Mouse (Mus musculus) layer of hippocampus, adult 11-12 months (tissue): Measurements from ENCODE around the gene Med19.
"Not testable (repeated sequence)": the region's sequence is repeated elsewhere in the genome, so short reads cannot be mapped to it uniquely, and the experiment has no call there.

ENCODE experiments used
- DNase-seq: peaks from one replicate; pipeline ENCODE4 v3.0.0; 2022; ENCODE audit warnings: low spot score

The Med19 gene

DNA sequence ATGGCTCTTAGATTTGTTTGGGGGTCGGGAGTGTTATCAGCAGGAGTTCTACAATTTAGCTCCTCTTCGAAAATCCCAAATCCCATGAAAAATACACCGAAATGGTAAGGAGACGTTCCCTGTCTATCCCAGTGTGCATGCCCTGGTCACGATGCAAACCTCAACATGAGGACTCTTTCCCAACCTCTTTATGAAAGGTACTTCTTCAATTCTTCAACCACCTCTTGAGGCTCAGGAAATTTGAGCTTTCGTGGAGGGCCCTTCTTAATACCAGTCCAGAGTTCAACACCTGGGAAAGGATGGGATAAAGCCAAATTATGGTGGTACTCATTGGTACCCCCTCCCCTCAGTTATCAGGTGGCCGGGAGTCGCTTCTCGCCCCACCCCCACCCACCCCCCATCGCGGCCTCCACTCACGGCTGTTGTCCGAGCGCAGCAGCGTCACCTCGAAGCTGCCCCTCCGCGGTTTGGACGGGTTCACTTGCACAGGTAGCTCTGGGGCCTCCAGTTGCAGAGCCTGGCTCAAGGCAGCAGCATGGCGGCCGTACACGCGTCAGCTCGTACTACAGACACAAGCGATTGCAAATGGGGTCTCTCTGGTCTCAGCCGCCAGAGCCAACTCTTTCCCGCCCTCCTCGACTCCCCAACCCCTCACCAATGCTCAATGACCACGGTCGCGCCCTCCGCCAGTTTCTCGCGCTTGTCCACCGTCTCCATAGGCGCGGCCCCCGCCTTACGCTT, 8.2 kb upstream of the Med19 start:
- DNase-seq: no peak

DNA sequence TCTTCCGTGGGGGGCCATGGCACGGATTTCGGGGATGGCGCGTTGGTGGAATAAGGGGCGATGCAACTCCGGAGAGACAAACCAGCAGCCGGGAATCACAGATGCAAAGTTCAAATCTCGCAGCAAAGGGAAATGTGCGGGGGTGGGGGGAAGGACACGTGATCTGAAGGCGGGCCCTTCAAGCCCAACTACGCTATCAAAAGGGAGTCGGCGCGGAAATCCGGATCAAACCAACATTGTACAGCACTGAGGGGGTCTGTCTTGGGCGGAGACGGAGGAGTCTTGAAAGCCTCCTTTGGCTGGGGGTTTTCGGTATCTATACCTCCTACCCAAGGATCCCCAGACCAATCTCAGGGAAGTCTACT, 7.7 kb upstream of the Med19 start, which contains the start of gene Selenoh:
Gene Selenoh, minus strand, starts transcription at position 202 of the 365 bp plus-strand sequence.
- DNase-seq: peak; percentile 86

DNA sequence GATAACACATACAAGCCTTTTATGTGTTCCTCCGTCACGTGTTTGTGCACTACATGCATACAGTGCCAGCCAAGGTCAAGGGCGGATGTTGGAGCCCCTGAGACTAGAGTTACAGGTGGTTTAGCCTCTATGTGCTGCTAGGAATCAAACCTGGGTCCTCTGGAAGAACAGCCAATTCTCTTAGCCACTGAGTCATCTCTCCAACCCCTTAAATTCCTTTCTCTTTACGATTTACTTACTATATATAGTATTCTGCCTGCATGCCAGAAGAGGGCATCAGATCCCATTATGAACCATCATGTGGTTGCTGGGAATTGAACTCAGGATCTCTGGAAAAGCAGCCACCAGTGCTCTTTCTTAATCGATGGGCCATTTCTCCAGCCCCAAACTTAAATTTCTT, 6.7 kb upstream of the Med19 start:
- not testable (repeated sequence) for DNase-seq

DNA sequence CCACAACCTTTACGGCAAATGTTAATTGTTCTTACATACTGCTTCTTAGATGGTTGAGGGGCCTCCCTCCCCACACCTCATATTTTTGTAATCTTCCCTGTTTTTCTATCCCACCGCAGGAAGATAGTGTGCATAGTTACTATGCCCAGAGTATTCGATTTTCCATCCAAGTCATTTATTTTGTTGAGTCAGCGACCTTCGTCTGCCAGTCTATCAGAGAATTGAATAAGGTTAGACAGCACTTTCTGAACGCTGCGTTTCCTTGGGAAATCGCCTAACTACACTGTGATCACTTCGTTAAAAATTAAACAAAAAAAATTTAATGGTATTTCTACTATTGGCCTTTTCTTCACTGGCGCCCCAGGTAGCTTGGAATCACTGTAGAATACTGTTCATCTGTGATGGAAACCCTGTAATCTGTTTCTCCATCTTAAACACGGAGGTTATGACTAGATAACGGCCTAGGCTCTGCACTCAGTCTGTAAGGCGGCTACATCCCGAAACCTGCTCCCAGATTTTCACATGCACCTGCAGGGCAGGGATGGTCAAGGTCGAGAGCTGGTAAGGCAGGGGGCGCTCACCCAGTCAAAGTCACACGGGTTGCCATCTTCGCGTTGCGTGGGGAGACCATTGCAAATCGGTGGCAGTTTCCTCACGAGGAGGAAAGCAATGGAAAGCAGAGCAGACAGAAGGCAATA, 783 bp upstream of the Med19 start:
- no peak for DNase-seq

DNA sequence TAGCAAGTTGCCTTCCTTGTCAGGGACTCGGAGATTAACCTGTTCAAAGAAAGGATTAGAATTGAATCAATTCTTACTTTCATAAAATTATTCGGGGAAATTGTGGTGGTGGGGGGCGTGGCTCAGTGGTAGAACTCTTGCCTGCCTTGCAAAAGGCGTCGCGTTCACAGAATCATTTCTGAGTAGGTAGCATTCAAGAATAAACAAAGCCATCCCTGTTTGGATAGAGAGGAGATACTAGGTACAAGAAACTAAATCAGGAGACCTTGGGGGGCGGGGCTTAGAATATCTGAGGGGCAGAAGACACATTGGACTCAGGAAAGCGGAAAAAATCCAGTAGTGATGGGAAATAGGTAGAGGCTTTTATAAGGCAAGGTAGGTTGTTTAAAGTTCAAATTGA, 814 bp downstream of the Med19 start, which contains the start of gene Tmx2:
Gene Tmx2, minus strand, starts transcription at position 125 of the 400 bp plus-strand sequence.
- DNase-seq: no peak

DNA sequence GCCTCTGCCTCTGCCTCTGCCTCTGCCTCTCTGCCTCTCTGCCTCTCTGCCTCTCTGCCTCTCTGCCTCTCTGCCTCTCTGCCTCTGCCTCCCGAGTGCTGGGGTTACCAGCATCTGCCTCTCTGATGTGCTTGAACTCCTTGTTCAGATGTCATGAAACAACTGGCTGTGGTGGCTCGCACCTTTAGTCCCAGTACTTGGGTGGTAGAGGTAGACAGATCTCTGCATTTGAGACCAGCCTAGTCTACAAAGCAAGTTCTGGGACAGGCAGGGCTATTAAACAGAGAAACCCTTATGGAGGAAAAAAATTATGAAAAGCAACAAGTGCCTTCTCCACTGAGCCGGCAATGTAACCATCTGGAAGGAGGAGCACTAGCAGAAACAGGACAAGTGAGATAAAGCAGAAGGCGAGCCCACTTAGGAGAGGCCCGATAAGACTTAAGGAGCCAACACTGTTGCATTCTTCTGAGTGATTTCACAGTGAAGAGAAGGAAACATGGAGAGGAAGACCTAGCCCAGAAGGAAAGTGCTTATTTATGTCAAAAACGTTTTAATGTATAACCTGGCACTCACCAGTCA, 4.5 kb downstream of the Med19 start:
- no peak for DNase-seq

DNA sequence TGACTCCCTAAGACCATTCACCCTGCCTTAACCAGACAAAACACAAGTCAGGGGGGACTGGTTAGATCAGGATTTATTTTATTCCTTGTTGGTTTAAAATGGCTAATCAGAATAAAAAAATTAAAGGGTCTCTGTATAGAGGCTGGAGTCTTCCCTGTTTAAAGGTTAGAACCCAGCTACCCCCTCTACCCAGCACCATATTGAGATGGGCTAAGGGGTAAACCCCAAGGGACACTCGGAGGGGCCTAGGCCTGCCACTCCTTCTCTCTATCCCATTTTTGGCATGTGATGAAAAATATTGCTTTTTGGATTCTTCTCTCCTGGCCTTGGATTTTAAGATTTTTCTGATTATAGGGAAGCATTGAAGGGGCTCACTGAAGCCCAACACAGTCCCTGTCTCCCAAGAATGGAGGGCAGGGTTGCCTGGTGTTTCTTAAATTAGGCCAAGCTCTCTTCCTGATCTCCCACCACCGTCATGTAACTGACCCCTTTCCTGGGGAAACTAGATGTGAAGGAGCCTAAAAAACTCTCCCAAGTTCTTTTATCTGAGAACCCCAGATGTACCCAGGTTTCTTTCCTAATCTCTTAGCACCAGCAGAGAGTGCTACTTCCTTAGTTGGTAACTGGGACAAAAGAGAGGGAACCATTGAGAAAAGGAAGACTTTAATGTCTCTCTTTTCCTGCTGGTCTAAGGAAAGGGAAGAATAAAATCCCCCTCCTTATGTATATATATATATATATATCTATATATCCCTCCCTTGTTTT, 10.1 kb downstream of the Med19 start:
- DNase-seq: no peak

DNA sequence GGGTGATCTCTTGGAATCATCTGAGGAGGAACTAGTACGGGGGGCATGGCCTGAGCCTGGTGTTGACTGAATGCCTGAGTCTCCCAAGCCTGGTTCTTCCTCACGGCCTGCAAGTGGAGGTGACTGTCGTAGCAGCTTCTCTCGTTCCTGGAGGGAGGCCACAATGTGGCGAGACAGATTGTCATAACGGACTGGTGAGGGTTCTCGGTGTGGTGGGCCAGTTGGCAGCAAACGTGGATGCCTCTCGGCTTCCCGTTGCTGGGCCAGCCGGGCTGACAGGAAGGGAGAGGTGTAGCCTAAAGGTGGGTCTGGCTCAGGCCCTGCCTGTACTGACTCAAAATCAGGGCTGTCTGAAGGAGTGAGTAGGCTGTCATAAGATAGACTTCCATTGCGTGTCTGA, 11.8 kb downstream of the Med19 start:
- DNase-seq: no peak

DNA sequence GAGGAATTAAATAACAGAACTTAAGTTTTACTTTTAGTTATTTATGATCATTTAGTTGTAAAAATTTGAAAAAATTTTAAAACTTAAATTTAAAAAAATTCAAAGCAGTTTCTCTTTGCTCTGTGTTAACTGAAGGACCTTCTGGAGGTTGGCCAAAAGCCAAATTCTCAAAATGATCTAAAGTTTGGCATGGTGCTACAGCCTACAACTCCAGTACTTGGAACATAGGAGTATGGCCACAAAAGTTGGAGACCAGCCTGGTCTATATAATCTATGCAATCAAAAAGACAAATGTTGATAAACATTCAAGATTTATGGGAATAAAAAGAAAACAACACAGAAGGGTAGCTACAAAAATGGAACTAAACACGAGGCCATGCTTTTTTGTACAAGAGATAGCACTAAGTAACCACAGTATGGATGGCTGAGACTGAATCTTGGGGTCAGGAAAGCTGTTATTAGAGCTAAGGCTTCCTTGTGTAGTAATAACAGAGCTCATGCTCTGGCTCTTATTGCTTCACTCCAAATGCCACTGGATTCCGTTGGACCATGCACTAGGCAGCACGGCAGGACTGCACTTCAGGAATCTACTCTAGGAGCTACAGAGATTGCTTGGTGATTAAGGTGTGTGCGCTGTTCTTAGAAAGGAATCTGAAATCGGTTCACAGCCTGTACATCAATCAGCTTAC, 16.9 kb downstream of the Med19 start:
- no peak for DNase-seq

DNA sequence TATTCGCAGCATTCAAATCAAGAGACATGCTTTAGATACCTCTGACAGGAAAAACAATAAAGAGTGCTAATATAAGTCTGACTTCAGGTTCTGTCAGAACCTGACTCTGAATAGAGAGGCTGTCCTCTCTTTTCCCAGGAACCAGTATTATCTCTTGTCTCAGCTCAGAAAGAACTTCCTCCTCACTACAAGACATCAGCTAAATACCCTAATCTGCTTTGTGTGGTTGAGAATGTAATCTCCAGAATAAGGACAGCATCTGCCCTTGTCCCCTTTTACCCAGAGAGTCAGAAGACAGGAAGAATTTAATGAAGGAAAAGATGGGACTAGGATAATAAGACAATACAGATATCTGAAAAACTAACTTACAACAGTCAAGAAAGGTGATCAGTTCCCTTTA, 25.3 kb downstream of the Med19 start:
- DNase-seq: no peak

DNA sequence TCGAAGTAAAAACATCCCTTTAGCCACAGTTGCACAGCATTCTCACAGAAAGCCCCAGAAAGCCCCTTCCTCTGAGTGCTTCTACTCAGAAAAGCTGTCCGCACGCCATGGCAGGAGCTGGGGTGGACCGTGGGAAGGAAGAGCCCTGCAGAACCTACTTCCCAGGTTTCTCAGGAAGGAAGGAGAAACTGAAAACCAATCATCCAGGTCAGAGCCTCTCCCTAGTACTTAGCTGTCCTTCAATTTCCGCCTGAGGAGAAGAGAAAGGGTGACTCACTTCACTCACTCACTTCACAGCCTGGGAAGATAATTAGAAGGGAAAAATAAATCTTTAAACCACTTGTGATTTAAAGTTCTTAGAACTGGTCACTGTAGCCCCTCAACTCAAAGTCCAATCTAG, 26.1 kb downstream of the Med19 start:
- no peak for DNase-seq

DNA sequence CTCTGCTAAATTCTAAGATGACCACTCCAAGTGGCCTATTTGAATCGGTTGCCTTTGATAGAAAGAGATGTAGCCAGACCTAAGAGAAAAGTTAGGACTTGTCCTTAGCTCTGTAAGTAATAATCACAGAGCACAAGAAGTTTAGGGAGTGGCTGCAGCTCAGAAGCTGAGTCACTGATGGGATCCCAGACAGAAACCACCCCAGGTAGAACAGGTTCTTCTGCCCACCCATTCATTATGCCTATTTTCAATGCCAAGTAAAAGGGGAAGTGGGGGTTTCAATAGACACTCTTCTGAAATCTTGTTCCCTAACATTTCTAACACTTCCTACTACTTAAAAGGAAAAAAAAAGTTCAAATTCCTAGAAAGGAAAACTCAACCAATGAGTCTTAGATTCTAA, 27.1 kb downstream of the Med19 start:
- DNase-seq: no peak

DNA sequence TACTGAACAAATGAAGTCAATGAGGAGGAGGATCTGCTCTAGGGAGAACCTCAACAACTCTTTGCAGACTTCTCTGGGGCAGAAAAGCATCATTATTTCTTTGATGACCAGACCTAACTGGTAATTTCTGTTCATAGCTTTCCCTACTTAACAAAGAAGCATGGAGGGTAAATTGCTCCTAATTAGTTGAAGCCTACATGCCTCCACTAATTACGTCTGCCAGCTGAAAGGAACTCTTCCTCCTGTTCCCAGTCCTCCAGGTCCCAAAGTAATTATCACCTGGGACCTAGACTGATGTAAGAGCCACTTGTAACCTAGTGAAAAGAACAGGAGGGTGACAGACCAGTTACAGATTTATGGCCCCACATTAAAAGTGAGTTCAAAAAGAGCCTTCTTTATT, 29.3 kb downstream of the Med19 start:
- DNase-seq: no peak

DNA sequence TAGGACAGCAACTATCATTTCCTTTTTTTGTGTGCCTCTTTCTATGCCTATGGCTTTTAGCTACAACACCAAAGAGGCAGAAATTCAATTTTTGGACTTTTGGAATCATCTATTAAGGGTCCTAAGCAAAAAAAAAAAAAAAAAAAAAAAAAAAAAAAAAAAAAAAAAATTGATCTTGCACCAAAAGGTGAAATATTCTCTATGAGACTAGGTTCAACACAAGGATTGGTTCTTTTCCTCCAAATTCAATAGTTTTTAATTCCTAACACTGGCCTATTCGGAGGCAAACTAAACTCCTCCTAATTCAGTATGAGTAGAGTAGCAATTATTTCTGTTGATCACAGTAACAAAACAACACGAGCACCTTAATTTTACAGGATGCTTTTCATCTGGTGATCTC, 33.7 kb downstream of the Med19 start:
- DNase-seq: no peak

DNA sequence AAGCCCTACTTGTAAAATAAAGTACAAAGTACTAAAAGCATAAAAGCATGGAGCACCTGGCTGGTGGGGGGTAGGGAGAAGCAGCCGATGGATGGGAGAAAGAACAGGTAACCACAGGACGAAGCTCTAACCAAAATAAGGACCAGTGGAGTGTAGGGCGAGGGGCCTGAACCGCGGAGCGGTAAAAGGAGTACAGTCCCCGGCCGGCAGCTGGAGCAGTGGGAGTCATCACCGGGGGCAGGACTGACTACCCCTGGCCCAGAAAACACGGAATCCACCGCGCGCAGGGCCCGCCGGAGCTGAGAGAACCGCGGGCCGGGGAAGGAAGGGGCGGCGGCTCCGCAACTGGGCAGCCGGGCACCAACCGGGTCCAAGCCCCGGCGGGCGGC, 36.2 kb downstream of the Med19 start:
- DNase-seq: peak; percentile 45

DNA sequence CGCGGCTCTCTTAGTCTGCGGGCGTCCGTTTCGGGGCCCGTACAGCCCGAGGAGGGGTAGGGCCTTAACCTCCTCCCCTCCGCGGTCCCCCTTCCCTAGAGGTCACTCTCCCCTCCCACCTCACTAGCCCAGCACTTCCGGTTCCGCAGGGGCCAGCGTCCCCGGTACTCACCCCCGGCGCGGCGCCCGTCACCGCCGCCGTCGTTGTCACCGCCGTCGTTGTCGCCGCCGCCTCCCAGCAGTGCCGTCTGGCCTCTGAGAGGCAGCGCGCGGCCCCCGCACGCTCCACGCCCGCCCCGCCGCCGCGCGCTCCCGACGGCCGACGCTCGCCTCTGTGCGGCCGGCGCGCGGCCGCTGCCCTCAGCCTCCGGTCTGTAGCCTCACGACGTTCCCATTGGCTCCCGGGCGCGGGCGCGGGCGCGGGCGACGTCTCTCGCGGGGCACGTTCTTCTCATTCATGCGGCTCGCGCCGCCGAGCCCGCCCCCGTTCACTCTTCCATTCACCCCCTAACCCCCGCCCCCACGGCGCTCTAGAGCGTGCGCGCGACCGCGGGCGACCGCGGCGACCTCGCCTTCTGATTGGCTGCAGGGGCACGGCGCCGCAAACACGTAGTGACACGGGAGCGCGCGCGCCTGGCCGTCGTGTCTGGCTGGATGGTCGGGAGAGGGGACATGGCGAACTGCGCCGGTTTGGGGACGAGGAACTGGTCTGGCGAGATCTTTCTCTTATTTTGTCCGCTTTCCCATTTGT, 36.8 kb downstream of the Med19 start, which contains the start of gene Zdhhc5:
Gene Zdhhc5, minus strand, starts transcription at position 370 of the 751 bp plus-strand sequence.
- peak; percentile 99 for DNase-seq

DNA sequence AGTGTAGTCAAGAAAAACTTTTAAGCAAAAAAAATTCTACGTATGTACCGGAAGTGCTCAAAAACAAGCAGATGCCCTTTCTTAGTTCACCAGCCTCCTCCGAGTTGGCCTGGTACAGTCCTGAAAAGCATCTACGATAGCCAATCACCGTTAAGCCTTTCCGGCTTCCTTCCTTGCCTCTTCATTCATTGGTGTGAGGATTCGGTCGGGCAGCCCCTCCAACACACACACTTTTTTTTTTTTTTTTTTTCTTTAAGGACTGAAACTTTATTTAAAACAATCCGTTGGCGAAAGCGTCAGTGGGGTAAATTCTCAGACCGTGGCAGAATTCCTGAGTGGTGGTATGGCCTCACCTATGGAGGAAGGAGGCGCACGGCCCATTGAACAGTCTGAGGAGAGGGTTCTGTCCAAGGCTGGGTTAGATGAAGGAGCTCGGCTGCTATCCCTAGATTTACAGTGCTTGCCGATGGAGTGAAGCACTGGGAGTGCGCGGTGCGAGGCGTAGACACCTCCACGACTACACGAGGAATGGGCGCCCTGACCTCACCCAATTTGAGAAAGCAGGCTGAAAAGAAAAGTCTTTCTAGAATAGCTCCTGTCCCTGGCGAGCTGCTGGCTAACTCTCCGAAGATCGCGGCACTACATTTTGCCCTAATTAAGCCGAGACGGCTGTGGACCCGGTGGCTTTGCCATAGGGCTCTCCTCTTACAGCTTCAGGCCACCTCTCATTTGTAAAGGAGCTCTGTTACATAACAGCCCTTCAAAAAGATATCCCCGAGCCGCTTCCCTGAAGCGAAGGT, 37.6 kb downstream of the Med19 start:
- DNase-seq: peak; percentile 91

DNA sequence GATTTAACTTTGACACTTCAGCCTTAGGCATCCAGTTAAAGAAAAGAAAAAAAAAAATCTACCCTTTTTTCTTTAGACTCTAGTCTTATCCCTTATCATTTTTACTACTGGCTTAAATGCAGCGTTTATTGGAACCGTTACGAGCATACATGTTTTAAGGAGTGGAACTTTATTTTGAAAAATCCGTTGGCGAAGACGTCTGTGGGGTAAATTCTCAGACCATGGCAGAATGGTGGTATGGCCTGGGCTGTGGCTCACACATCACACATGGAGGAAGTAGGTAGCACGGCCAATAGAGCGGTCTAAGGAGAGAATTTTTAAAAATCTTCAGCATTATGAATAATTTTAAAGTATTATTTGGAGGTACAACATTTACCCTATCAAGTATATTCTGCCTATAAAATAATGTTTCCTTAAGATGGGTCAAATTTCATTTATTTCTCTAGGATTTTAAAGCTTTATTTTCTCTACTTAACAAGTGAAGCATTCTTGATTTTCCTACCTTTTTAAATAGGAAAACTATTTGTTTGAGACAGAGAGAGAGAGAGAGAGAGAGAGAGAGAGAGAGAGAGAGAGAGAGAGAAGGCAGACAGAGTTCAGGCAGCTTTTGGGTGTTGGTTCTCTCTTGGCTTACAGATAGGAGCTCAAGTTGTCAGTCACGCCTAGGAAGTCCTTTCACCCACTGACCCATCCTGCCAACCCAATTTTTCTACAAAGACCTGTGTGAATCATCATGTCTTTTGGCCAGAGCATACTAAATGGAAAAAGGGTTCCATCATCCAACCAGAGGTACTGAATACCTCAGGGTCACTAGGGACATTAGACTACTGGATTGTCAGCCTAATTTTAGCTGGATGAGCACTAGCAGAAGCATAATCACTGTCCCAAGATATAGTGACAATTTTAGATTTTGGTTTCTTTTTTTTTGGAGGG, 38.5 kb downstream of the Med19 start:
- DNase-seq: no peak

DNA sequence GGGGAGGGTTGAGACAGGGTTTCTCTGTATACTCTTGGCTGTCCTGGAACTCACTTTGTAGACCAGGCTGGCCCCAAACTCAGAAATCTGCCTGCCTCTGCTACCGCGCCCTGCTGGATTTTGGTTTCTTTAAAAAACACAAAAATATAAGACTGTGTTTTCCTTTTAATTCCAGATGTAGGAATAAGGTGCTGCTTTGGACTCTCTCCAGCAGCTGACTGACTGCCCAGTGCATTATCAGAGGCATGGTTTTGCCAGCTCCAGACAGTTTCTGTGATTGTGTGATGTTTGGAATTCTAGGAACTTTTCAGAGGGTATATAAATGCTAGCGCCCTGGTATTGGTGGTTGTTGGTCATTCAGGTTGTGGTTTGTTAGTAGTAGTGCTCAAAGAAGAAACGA, 39.2 kb downstream of the Med19 start:
- DNase-seq: no peak
